Mouse (Mus musculus): ENCODE data around the gene Bnip1.

GRCm38 (mm10) chr17:26779471-26779870 is 1.4 kb upstream of the Bnip1 start:
- TF ChIP-seq CTCF (IDR thresholded peaks at IDR 0.05) (no peak), POLR2A (IDR thresholded peaks at IDR 0.05; ENCODE audit: insufficient read depth, low read depth, low read length) (no peak)
